Mouse (Mus musculus) Patski (cell line): ENCODE results near the gene Zswim4. TPM values are rescaled to one million over a fixed set of nuclear protein-coding genes. Genes with fewer than 3 reads are reported as not detected.

ENCODE experiments used
- ATAC-seq: fragments of 100-300 bp; one replicate; pipeline ENCODE4 v1.8.0; 2021
- CTCF ChIA-PET: fragments of 350-600 bp; sonication (Branson Sonifier 250); formaldehyde crosslinking; loops from one replicate; lab custom pipeline; 2022; ENCODE audit warnings: inconsistent platforms; lab: Charles Lee
- POLR2A ChIA-PET: fragments of 350-600 bp; sonication (Branson Sonifier 250); formaldehyde crosslinking; loops from one replicate; lab custom pipeline; 2022; ENCODE audit warnings: antibody characterized with exemption, inconsistent platforms; lab: Charles Lee
- DNase-seq: peaks from one replicate; pipeline ENCODE4 v3.0.0-alpha.2; 2011; ENCODE audit warnings: low read depth, low spot score
- H3K27me3 ChIP-seq: fragments of 371-371 bp; one replicate; pipeline ENCODE4 v1.5.1; 2021
- CTCF ChIP-seq: fragments of 100-300 bp; IDR thresholded peaks from one replicate; pipeline ENCODE4 v1.5.1; 2021
- in situ Hi-C: fragments of 300-500 bp; cut with MboI; formaldehyde crosslinking; loops from 3 replicates; pipeline ENCODE4 v1.11.1; 2018; ENCODE audit warnings: low pct_unique_long_range_greater_than_20kb, mixed read lengths
- polyA plus RNA-seq: library from polyadenylated mRNA; unstranded; gene quantifications from one replicate; pipeline ENCODE4 v1.2.3, GENCODE M21; 2021

Zswim4 gene
- polyA plus RNA-seq, 1 experiment from 2014 or later, result 22.4 TPM

DNA sequence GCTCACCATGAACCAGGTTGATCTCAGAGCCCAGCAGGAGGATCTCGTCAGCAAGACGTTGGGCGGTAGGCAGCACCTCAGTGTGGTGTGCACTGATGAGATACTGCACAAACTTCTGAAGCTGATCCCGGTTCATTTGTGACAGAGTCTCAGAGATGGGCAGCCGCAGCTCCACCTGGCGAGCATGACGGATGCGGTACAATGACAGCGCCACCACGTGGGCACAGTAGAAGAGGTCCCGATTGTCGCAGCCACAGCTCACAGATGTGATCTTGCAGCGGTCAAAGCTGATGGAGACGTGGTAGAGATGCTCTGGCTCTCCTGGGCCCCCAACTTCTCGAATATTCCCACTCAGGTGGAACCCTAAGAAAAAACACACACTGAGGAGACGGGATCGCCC, 6.1 kb downstream of the Zswim4 start:
- no peaks in the 10 kb centered on the region for H3K27me3 ChIP-seq
- TF ChIP-seq CTCF, result no peak
- DNase-seq (no peak), ATAC-seq (no peak)
- POLR2A ChIA-PET, result no interaction called here
- CTCF ChIA-PET, result interaction anchor here (0.7 kb wide), 1 partner anchor 18 kb away, joined by 3 read pairs; no protein-coding TSS in a partner anchor
- in situ Hi-C loops, result no loop called here

- DNase-seq, result no peak
- TF ChIP-seq CTCF, result no peak
- in situ Hi-C loops, result no loop called here
- CTCF ChIA-PET, result no interaction called here
- POLR2A ChIA-PET, result no interaction called here
- ATAC-seq, result no peak
- H3K27me3 ChIP-seq, result no peaks in the 10 kb centered on the region
Measured at GRCm38 (mm10) chr8:84223322-84224029, 13.4 kb downstream of the Zswim4 start.

- ChIA-PET CTCF (no interaction called here), POLR2A (interaction anchor here (0.6 to 1.2 kb wide), 3 partner anchors 15 to 203 kb away, joined by 3 to 5 read pairs (median 4); partner anchors contain the start of genes Nanos3 and Zswim4)
- in situ Hi-C loops, result no loop called here
- DNase-seq, result no peak
- no peak for ATAC-seq
- no peak for TF ChIP-seq CTCF
- no peaks in the 10 kb centered on the region for H3K27me3 ChIP-seq
Measured at GRCm38 (mm10) chr8:84222566-84223165, 14.2 kb downstream of the Zswim4 start.

DNA sequence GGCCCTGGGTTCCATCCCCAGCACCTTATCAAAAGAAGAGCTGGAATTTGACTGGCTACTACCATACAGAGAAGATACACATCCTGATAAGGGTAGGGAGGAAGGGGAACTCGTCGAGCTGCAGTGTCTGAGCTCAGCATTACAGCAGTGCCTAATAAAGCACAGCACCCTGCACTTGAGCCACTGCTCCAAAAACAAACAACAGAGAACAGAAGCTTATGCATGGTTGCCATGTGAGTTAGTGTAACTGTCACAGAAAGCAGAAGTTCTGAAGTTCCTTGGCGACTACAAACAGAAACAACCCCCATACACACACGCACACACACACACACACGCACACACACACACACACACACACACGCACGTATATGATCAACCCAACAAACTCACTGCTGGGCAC, 16.8 kb downstream of the Zswim4 start:
- H3K27me3 ChIP-seq, result no peaks in the 10 kb centered on the region
- POLR2A ChIA-PET, result no interaction called here
- no peak for ATAC-seq
- in situ Hi-C loops, result no loop called here
- CTCF ChIA-PET, result interaction anchor here (1.5 kb wide), 1 partner anchor 71 kb away, joined by 3 read pairs; no protein-coding TSS in a partner anchor
- DNase-seq, result no peak
- no peak for TF ChIP-seq CTCF

- ATAC-seq (no peak), DNase-seq (no peak)
- no peak for TF ChIP-seq CTCF
- no peaks in the 10 kb centered on the region for H3K27me3 ChIP-seq
- CTCF ChIA-PET, result interaction anchor here (3.9 kb wide), 1 partner anchor 31 kb away, joined by 17 read pairs; no protein-coding TSS in a partner anchor
- POLR2A ChIA-PET, result interaction anchor here (1.0 to 1.4 kb wide), 2 partner anchors 9 to 14 kb away, joined by 3 to 4 read pairs; no protein-coding TSS in a partner anchor
- in situ Hi-C loops, result no loop called here
Measured at GRCm38 (mm10) chr8:84218143-84218542, 18.7 kb downstream of the Zswim4 start.

DNA sequence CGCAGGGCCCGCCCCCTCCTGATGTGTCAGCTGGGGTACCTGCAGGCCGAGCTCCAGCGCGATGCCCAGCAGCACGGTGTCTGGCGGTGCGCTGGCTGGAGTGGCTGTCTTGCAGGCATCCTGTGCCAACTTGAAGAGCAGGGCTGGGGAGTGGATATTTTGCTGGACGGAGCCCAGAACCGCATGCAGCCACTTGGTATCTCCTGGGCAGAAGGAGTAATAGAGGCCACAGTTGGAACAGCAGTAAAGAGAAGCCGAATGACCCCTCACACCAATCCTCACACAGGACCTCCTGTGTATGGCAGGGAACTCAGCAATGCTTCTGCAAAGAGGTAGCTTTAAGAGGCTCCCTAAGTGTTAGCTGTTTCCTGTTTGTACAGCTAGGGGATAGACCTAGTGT, 19.6 kb downstream of the Zswim4 start:
- H3K27me3 ChIP-seq, result no peaks in the 10 kb centered on the region
- DNase-seq (no peak), ATAC-seq (no peak)
- ChIA-PET POLR2A (no interaction called here), CTCF (interaction anchor here (3.9 kb wide), 1 partner anchor 30 kb away, joined by 17 read pairs; no protein-coding TSS in a partner anchor)
- in situ Hi-C loops, result no loop called here
- TF ChIP-seq CTCF, result no peak

DNA sequence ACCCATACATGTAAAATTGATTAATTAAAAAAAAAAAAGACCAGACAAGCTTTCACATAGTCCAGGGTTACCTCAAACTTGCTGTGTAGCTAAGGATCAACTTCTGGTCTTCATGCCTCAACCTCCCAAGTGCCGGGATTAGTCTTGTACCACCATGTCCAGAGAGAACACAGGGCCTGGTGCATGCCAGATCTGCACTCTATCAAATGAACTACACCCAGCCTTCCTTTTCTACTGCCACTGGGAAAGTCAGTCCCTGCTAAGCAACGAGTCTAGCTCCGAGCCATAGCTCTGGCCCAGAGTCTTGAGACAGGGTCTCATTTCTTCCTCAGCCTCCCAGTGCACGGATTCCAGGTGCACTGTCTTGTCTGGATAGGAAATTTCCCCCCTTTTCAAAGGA, 23.6 kb downstream of the Zswim4 start:
- ChIA-PET POLR2A (interaction anchor here (0.7 to 1.2 kb wide), 2 partner anchors 12 to 547 kb away, joined by 3 to 4 read pairs; partner anchors contain the start of gene Ptger1), CTCF (interaction anchor here (0.9 to 9.5 kb wide), 4 partner anchors 11 to 26 kb away, joined by 3 to 64 read pairs (median 4); partner anchors contain the start of gene Nanos3)
- in situ Hi-C loops, result no loop called here
- DNase-seq (no peak), ATAC-seq (no peak)
- no peaks in the 10 kb centered on the region for H3K27me3 ChIP-seq
- TF ChIP-seq CTCF, result no peak

DNA sequence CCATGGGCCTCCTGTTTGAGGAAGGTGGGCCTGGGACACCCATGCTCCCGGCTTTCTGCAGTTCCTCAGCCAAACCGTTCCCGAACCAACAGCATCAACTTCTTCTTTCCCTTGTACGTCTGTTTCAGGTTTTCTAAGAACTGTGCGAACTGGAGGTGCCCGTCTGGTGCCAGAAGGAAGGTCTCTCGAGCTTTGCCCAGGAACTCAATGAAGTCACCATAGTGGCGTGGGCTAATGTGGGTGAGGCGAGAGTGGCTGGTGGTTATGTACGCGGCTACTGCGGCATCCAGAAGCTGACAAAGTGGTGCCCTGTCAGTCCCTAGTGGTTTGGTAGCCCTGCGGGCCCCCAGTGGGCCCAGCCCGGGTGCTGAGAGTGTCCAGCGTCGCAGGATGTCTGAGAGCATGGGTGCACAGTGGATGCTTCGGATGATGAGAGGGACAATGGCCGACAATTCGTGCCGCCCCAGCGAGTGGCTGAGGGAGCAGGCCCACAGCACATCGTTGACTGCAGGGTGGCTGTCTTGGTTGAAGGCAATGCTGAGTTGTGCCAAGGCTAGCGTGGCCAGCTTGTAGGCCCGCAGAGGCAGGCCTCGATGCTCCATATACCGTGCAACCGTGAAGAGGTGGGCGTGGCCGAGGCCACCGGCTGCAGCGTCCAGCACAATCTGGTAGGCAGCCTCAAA, 24.8 kb downstream of the Zswim4 start:
- ChIA-PET POLR2A (interaction anchor here (0.7 to 1.0 kb wide), 2 partner anchors 9 to 32 kb away, joined by 3 to 5 read pairs; no protein-coding TSS in a partner anchor), CTCF (interaction anchor here (0.5 to 9.5 kb wide), 3 partner anchors 19 to 28 kb away, joined by 3 to 64 read pairs (median 3); partner anchors contain the start of gene Nanos3)
- TF ChIP-seq CTCF, result no peak
- DNase-seq (no peak), ATAC-seq (no peak)
- in situ Hi-C loops, result no loop called here
- H3K27me3 ChIP-seq, result no peaks in the 10 kb centered on the region

DNA sequence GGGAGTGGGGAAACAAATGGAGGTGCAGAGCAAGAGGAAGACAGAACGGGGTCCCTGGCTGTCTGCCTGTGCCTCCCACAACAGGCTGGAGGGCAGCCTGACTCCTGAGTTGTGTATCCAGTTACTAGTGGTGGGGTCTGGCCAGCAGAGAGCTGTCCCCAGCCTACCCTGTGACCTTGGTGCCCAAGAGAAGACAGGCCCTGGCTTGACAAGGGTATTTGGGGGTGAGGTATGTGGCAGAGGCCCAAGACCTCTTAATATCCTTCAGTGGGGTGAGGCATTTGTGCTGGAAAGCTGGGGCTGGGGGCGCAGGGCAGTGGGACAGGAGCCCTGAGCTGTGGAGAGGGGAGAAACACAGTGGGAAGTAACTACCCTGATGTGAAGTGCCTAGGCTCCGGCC, 25.7 kb downstream of the Zswim4 start:
- CTCF ChIA-PET, result interaction anchor here (9.5 kb wide), 1 partner anchor 24 kb away, joined by 64 read pairs; the partner anchor contains the start of gene Nanos3
- TF ChIP-seq CTCF, result no peak
- in situ Hi-C loops, result no loop called here
- POLR2A ChIA-PET, result interaction anchor here (1.0 kb wide), 1 partner anchor 10 kb away, joined by 3 read pairs; no protein-coding TSS in a partner anchor
- ATAC-seq, result no peak
- H3K27me3 ChIP-seq, result no peaks in the 10 kb centered on the region
- no peak for DNase-seq
